Mouse (Mus musculus): ENCODE results near the gene Ube2l3.

GRCm38 (mm10) chr16:17249135-17249534 is 46.7 kb upstream of the Ube2l3 start:
- TF ChIP-seq CTCF (conservative IDR thresholded peaks at IDR 0.05; ENCODE audit: insufficient read depth, insufficient read length, low read depth, low read length): no peak
- TF ChIP-seq POLR2A (IDR thresholded peaks at IDR 0.05; ENCODE audit: low read depth, low read length): no peak

Data from kidney, adult 2 months (tissue).